Mouse (Mus musculus) forebrain, embryonic 16.5 days (tissue): ENCODE data around the gene Tmem35b. TPM values are rescaled to one million over a fixed set of nuclear protein-coding genes. Genes with fewer than 3 reads are reported as not detected.
A peak's percentile ranks its signal among the peaks of the same experiment; 100 is the strongest.

Source experiments
- ATAC-seq: fragments of 200-750 bp; cut with Nextera tagmentation; 2 replicates; pipeline ENCODE4 v1.8.0; 2017; ENCODE audit warnings: mild to moderate bottlenecking, moderate library complexity
- H3K27ac ChIP-seq: fragments of 300-500 bp; sonication (generic); 2 replicates; pipeline ENCODE4 v1.5.1; 2014; ENCODE audit warnings: low read length, control low read depth
- H3K27me3 ChIP-seq: fragments of 300-500 bp; sonication (generic); replicated peaks from 2 replicates; pipeline ENCODE4 v1.6.1; 2014; ENCODE audit warnings: low read length; ENCODE audit not compliant: control insufficient read depth, insufficient read depth
- H3K36me3 ChIP-seq: fragments of 300-500 bp; sonication (generic); 2 replicates; pipeline ENCODE4 v1.6.1; 2014; ENCODE audit not compliant: control insufficient read depth, insufficient read depth
- H3K4me1 ChIP-seq: fragments of 300-500 bp; sonication (generic); replicated peaks from 2 replicates; pipeline ENCODE4 v1.6.1; 2014; ENCODE audit warnings: low read length; ENCODE audit not compliant: control insufficient read depth, insufficient read depth
- H3K4me2 ChIP-seq: fragments of 300-500 bp; sonication (generic); 2 replicates; pipeline ENCODE4 v1.6.1; 2014; ENCODE audit warnings: mild to moderate bottlenecking, low read length, control low read depth
- H3K4me3 ChIP-seq: fragments of 300-500 bp; sonication (generic); replicated peaks from 2 replicates; pipeline ENCODE4 v1.5.1; 2014; ENCODE audit warnings: mild to moderate bottlenecking, low read length, control low read depth
- H3K9ac ChIP-seq: fragments of 300-500 bp; sonication (generic); replicated peaks from 2 replicates; pipeline ENCODE4 v1.6.1; 2014; ENCODE audit warnings: low read depth, low read length, control low read depth
- H3K9me3 ChIP-seq: fragments of 300-500 bp; sonication (generic); 2 replicates; pipeline ENCODE4 v1.6.1; 2016; ENCODE audit warnings: low read length; ENCODE audit not compliant: control insufficient read depth
- WGBS: fragments of 180-500 bp; shearing (Covaris S2); extraction: QIAGEN DNeasy Blood & Tissue Kit; methylation state at CpG from one replicate; pipeline ENCODE4 v1.1.7; 2014; 5-methylcytosine and 5-hydroxymethylcytosine counted together
- polyA plus RNA-seq: library from polyadenylated mRNA; unstranded; fragments of >200 nt; fragmentation: Nextera tagmentation; extraction: Ambion mirVana; gene quantifications from 2 replicates; pipeline ENCODE4 v1.2.1, GENCODE M21; 2015

The Tmem35b gene
- polyA plus RNA-seq, 1 experiment from 2014 or later: 14.6 TPM

DNA sequence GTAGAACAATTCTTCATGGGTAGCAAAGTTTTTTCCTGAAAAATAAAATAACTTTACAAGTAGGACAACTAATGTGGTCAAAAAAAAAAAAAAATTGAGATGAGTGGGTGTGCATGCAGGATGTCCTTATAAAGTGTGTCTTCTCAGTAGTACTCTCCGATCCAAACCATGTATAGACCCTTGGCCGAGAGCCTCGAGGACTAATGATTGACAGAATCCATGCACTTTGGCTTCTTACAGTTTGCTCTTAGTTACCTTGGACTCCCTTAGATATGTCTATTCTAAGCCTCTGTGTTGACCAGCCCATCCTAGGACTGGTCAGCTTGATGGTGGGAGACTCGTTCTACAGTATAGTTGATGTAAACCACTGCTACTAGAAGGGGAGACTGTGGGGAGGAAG is 15.9 kb upstream of the Tmem35b start:
- Histone ChIP-seq H3K36me3 (peaks cover 14% of the 10 kb centered on the region; the same call in 1 of the 2 replicates), H3K9me3 (peaks cover 2% of the 10 kb centered on the region; the same call in 1 of the 2 replicates), H3K9ac (no peak overlapping the region), H3K4me2 (no peak overlapping the region), H3K4me1 (no peaks in the 10 kb centered on the region), H3K4me3 (no peak overlapping the region), H3K27me3 (no peaks in the 10 kb centered on the region), H3K27ac (no peak overlapping the region)
- 95% methylated on average over 4 of the region's 4 CpGs for WGBS
- ATAC-seq: no peak

- 75% methylated on average over 4 of the region's 4 CpGs for WGBS
- Histone ChIP-seq H3K36me3 (peaks cover 14% of the 10 kb centered on the region; the same call in 1 of the 2 replicates), H3K27me3 (no peaks in the 10 kb centered on the region), H3K4me2 (no peak overlapping the region), H3K27ac (no peak overlapping the region), H3K9ac (no peak overlapping the region), H3K9me3 (peaks cover 2% of the 10 kb centered on the region; the same call in 1 of the 2 replicates), H3K4me1 (no peaks in the 10 kb centered on the region), H3K4me3 (no peak overlapping the region)
- ATAC-seq: no peak
Observed at GRCm38 (mm10) chr4:127110570-127110969, 12.9 kb upstream of the Tmem35b start.

GRCm38 (mm10) chr4:127124331-127124730 is 840 bp downstream of the Tmem35b start:
- no peaks in the 10 kb centered on the region for H3K27me3 ChIP-seq
- peaks cover 10% of the 10 kb centered on the region for H3K4me1 ChIP-seq
- WGBS: 90% methylated on average over 1 of the region's 1 CpGs
- no peak overlapping the region for H3K27ac ChIP-seq
- H3K4me3 ChIP-seq: no peak overlapping the region
- no peak overlapping the region for H3K9ac ChIP-seq
- H3K9me3 ChIP-seq: no peaks in the 10 kb centered on the region
- H3K36me3 ChIP-seq: peaks cover 2% of the 10 kb centered on the region; the same call in 1 of the 2 replicates
- H3K4me2 ChIP-seq: no peak overlapping the region
- no peak for ATAC-seq

DNA sequence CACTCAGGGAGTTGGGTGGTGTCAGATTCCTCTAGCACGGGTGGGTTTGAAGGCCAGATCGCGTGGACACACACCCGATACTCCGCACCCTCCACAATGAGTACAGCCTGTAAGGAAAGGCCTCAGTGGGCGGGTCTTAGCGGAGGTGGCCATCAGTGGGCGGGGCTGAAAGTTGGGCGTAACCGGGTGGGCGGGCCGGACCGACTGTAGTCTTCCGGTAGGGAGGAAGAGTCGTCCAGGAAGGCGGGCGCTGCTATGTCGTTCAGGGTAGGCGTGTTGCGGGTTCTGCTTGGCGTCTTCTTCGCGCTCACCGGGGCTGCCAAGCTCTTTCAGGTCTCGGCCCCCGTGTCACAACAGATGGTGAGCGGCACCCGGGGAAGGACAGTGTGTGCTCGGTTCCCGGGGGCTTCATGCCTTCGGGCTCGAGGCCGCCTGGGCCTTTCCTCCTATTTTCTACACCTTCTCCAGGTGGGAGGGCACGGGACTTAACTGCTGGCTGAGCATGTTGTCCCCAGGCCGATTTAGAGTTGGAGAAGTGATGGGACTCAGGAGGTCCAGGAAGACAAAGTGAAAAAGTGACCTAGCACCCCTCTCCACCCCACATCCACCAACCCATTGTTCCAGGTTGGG is 2.5 kb downstream of the Tmem35b start:
- WGBS: 2% methylated on average over 35 of the region's 35 CpGs
- no peaks in the 10 kb centered on the region for H3K9me3 ChIP-seq
- no peak overlapping the region for H3K27ac ChIP-seq
- H3K27me3 ChIP-seq: no peaks in the 10 kb centered on the region
- H3K36me3 ChIP-seq: peaks cover 2% of the 10 kb centered on the region; the same call in 1 of the 2 replicates
- peak overlapping the region; percentile 53 for H3K4me3 ChIP-seq
- peak; percentile 91 for ATAC-seq
- H3K4me2 ChIP-seq: peak overlapping the region; percentile 65
- H3K4me1 ChIP-seq: peaks cover 10% of the 10 kb centered on the region
- H3K9ac ChIP-seq: peak overlapping the region; percentile 67

DNA sequence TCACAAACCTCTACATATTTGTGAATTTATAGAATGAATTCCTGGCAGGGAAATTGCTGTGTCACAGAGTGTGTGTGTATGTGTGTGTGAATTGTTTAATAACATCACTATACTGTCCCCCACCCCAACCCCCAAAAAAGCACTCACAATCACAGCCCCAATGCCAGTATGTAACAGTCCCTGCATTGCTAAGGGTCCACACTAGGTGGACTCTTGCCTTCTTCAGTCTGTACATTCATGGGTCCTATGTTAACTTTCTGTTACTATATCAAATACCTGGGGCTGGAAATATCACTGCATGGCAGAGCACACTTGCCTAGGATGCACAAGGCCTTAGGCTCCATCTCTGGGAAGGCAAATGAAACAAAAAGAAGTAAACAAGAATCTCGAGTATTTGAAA is 11.2 kb downstream of the Tmem35b start:
- Histone ChIP-seq H3K27me3 (no peaks in the 10 kb centered on the region), H3K9me3 (no peaks in the 10 kb centered on the region), H3K36me3 (no peaks in the 10 kb centered on the region), H3K27ac (no peak overlapping the region), H3K9ac (no peak overlapping the region), H3K4me1 (no peaks in the 10 kb centered on the region), H3K4me2 (no peak overlapping the region), H3K4me3 (no peak overlapping the region)
- WGBS: 45% methylated on average over 1 of the region's 1 CpGs
- no peak for ATAC-seq

- no peak overlapping the region for H3K9ac ChIP-seq
- ATAC-seq: no peak
- 89% methylated on average over 5 of the region's 5 CpGs for WGBS
- H3K27me3 ChIP-seq: no peaks in the 10 kb centered on the region
- H3K4me1 ChIP-seq: no peaks in the 10 kb centered on the region
- H3K36me3 ChIP-seq: no peaks in the 10 kb centered on the region
- H3K4me3 ChIP-seq: no peak overlapping the region
- H3K4me2 ChIP-seq: no peak overlapping the region
- H3K9me3 ChIP-seq: no peaks in the 10 kb centered on the region
- no peak overlapping the region for H3K27ac ChIP-seq
Observed at GRCm38 (mm10) chr4:127137591-127137990, 14.1 kb downstream of the Tmem35b start.

DNA sequence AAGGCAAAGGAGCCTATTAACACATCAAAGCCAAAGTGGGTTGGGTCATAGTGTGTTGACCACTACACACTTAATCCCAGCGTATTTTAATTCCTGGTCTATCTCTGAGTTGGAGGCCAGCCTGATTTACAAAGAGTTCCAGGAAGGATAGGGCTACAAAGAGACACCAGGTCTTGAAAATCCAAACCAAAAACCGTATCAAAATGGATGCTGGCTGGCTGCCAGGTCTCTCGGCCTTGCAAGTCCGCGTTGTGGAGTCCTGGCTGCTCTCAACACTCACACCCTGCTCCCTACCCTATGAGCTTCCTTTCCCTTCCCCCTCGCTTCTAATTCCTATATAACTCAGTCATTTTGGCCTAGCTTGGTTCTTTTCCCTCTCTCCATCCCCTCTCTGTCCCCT is 15.0 kb downstream of the Tmem35b start:
- 26% methylated on average over 6 of the region's 6 CpGs for WGBS
- Histone ChIP-seq H3K4me2 (no peak overlapping the region), H3K36me3 (no peaks in the 10 kb centered on the region), H3K27ac (no peak overlapping the region), H3K4me1 (no peaks in the 10 kb centered on the region), H3K4me3 (no peak overlapping the region), H3K9me3 (no peaks in the 10 kb centered on the region), H3K27me3 (no peaks in the 10 kb centered on the region), H3K9ac (no peak overlapping the region)
- no peak for ATAC-seq

DNA sequence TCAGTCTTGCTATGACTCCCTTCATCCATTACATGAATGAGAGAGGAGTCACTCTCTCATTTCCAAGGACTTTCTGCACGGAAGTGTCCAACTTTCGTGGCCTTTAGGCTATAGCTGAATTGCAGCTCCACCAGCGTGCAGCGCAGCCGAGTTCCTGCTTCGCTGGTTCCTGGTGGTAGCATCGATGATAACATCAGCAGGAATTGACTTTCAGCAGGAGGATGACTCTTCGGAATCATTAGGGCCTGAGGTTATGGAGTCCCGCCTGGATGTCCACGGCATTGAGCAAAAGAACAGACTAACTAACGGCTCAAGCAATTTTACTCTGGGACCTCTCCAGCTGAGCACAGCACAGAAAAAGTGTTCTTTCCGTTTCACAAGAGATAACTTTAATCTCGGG is 26.5 kb downstream of the Tmem35b start:
- Histone ChIP-seq H3K27me3 (no peaks in the 10 kb centered on the region), H3K4me2 (no peak overlapping the region), H3K4me1 (no peaks in the 10 kb centered on the region), H3K36me3 (no peaks in the 10 kb centered on the region), H3K4me3 (no peak overlapping the region), H3K27ac (no peak overlapping the region), H3K9ac (no peak overlapping the region), H3K9me3 (no peaks in the 10 kb centered on the region)
- no peak for ATAC-seq
- WGBS: 80% methylated on average over 13 of the region's 13 CpGs

GRCm38 (mm10) chr4:127153345-127153744 is 29.9 kb downstream of the Tmem35b start:
- Histone ChIP-seq H3K4me2 (no peak overlapping the region), H3K9me3 (no peaks in the 10 kb centered on the region), H3K27ac (no peak overlapping the region), H3K9ac (no peak overlapping the region), H3K4me3 (no peak overlapping the region), H3K27me3 (no peaks in the 10 kb centered on the region), H3K4me1 (no peaks in the 10 kb centered on the region), H3K36me3 (no peaks in the 10 kb centered on the region)
- WGBS: 46% methylated on average over 1 of the region's 1 CpGs
- no peak for ATAC-seq

DNA sequence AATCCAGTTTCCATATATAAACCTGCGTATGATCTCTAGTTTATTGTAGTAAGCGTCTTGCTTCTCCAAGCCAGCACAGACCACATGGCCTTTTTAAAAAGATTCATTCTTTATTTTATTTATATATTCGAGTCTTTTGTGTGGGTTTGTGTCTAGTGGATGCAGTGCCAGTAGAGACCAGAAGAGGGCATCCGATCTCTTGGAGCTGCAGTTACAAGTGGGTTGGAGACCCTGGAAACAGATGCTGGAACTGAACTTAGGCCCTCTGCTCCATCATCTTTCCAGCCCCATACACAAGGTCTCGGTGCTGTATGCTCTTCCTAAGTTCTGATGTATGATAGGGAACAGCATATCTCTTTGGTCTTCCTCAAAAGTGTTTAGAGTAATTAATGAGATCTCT is 32.3 kb downstream of the Tmem35b start:
- no peak for ATAC-seq
- no peak overlapping the region for H3K4me3 ChIP-seq
- no peaks in the 10 kb centered on the region for H3K9me3 ChIP-seq
- no peak overlapping the region for H3K9ac ChIP-seq
- H3K4me1 ChIP-seq: no peaks in the 10 kb centered on the region
- 59% methylated on average over 5 of the region's 5 CpGs for WGBS
- no peak overlapping the region for H3K27ac ChIP-seq
- H3K4me2 ChIP-seq: no peak overlapping the region
- H3K27me3 ChIP-seq: no peaks in the 10 kb centered on the region
- no peaks in the 10 kb centered on the region for H3K36me3 ChIP-seq
